Mouse (Mus musculus): ENCODE data around the gene Camk1d. TPM values are rescaled to one million over a fixed set of nuclear protein-coding genes. Genes with fewer than 3 reads are reported as not detected.
"Not testable (repeated sequence)": the region's sequence is repeated elsewhere in the genome, so short reads cannot be mapped to it uniquely, and the experiment has no call there.

Camk1d gene
- polyA plus RNA-seq, 1 experiment from 2014 or later, result 0.82 TPM

DNA sequence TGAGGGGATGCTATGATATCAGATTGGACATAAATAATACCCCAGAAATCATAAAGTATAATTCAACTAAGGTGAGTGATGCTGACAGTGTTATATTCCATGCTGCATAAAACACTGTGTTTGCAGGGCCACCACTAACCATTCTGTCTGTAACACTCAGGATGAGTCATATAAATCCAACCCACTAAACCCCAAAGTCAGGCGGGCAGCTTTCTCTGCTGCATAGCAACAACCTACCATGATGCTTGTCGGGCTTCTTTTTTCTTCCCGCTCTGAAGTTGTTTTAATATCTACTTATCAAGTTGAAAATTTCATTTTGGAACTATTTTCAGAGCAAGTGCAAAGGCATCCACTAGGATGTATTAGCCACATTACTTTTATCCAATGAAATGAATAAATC is 161.1 kb downstream of the Camk1d start:
- ATAC-seq (ENCODE audit: low read depth) (no peak), DNase-seq (no peak)
- Histone ChIP-seq H3K4me1 (replicated peaks) (no peaks in the 10 kb centered on the region), H3K27me3 (no peaks in the 10 kb centered on the region), H3K4me3 (replicated peaks) (no peak overlapping the region), H3K9me3 (replicated peaks) (no peaks in the 10 kb centered on the region), H3K27ac (no peak overlapping the region), H3K4me2 (no peak overlapping the region), H3K36me3 (no peaks in the 10 kb centered on the region), H3K9ac (no peak overlapping the region)
- WGBS (ENCODE audit: insufficient replicate concordance), result 78% methylated on average over 3 of the region's 3 CpGs

DNA sequence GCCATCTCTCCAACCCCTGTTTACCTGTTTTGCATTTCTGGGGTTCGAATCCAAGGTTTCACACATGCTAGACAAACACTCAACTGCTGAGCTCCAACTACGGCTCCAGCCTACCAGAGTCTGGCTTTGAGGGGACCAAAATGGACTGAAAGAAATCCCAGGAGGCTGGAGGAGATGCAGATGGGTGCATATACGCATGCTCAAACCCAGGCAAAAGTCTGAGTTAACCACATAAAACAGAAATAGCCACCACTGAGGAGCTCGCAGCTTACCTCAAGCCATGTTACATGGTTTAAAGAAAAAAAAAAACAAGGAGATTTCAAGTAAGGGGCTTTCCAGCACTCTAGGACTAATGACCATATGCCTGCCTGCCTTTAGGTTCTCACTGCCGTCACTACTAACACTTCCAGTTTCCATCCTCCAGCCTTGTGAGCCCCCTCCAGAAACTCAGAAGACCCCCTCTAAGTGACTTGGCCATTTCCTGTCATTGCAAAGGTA is 162.5 kb downstream of the Camk1d start:
- ATAC-seq (ENCODE audit: low read depth), result no peak

DNA sequence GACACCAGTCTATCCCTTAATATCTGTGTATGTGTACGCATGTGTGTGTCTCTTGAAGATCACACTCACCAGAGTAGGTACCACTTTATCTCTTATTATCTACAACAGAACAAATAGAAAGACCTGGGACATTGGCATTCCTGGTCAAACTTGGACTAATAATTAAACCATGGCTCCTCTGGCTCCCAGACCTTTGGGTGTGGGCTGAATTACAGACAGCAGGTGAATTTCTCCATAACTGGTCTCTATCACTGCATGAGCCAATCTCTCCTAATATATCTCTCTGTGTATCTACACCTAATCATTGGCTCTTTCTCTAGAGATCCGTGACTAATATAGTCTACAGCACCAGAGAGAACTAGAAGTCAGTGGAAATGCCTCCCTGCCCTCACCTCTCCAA is 165.0 kb downstream of the Camk1d start:
- Histone ChIP-seq H3K9me3 (replicated peaks) (no peaks in the 10 kb centered on the region), H3K36me3 (no peaks in the 10 kb centered on the region), H3K4me3 (replicated peaks) (no peak overlapping the region), H3K27ac (no peak overlapping the region), H3K27me3 (no peaks in the 10 kb centered on the region), H3K4me1 (replicated peaks) (no peaks in the 10 kb centered on the region), H3K9ac (no peak overlapping the region), H3K4me2 (no peak overlapping the region)
- peak; percentile 45 for ATAC-seq (ENCODE audit: low read depth)
- no peak for DNase-seq
- 50% methylated on average over 2 of the region's 2 CpGs for WGBS (ENCODE audit: insufficient replicate concordance)

More for the DNA sequence above, 162.5 kb downstream of the Camk1d start:
- H3K4me3 ChIP-seq (replicated peaks), result no peak overlapping the region
- no peaks in the 10 kb centered on the region for H3K4me1 ChIP-seq (replicated peaks)
- H3K4me2 ChIP-seq, result no peak overlapping the region
- no peak overlapping the region for H3K9ac ChIP-seq
- WGBS (ENCODE audit: insufficient replicate concordance), result 70% methylated on average over 5 of the region's 5 CpGs
- H3K36me3 ChIP-seq, result no peaks in the 10 kb centered on the region
- no peak for DNase-seq
- no peaks in the 10 kb centered on the region for H3K9me3 ChIP-seq (replicated peaks)
- no peak overlapping the region for H3K27ac ChIP-seq
- no peaks in the 10 kb centered on the region for H3K27me3 ChIP-seq

GRCm38 (mm10) chr2:5548872-5549271 is 165.4 kb downstream of the Camk1d start:
- Histone ChIP-seq H3K27ac (no peak overlapping the region), H3K27me3 (no peaks in the 10 kb centered on the region), H3K36me3 (no peaks in the 10 kb centered on the region), H3K4me2 (no peak overlapping the region), H3K9me3 (replicated peaks) (no peaks in the 10 kb centered on the region), H3K4me1 (replicated peaks) (no peaks in the 10 kb centered on the region), H3K4me3 (replicated peaks) (no peak overlapping the region), H3K9ac (no peak overlapping the region)
- WGBS (ENCODE audit: insufficient replicate concordance), result 75% methylated on average over 4 of the region's 4 CpGs
- ATAC-seq (ENCODE audit: low read depth) (peak; percentile 5; the same call in 1 of the 2 replicates), DNase-seq (no peak)

GRCm38 (mm10) chr2:5540870-5541269 is 173.4 kb downstream of the Camk1d start:
- ATAC-seq (ENCODE audit: low read depth), result no peak
- H3K4me3 ChIP-seq (replicated peaks), result no peak overlapping the region
- H3K27me3 ChIP-seq, result no peaks in the 10 kb centered on the region
- no peak overlapping the region for H3K27ac ChIP-seq
- no peaks in the 10 kb centered on the region for H3K4me1 ChIP-seq (replicated peaks)
- no peak overlapping the region for H3K9ac ChIP-seq
- WGBS (ENCODE audit: insufficient replicate concordance), result 68% methylated on average over 3 of the region's 3 CpGs
- H3K9me3 ChIP-seq (replicated peaks), result no peaks in the 10 kb centered on the region
- DNase-seq, result no peak
- H3K36me3 ChIP-seq, result no peaks in the 10 kb centered on the region
- no peak overlapping the region for H3K4me2 ChIP-seq

DNA sequence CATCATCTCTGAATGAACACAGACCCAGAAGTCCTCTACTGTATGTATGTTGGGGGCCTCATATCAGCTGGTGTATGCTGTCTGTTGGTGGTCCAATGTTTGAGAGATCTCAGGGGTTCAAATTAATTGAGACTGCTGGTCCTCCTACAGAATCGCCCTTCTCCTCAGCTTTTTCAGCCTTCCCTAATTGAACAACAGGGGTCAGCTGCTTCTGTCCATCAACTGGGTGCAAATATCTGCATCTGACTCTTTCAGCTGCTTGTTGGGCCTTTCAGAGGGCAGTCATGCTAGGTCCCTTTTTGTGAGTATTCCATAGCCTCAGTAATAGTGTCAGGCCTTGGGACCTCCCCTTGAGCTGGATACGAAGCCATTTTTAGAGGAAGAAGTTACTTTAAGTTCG is 174.4 kb downstream of the Camk1d start:
- not testable (repeated sequence) for H3K4me3 ChIP-seq (replicated peaks); DNase-seq
- 54% methylated on average over 3 of the region's 3 CpGs for WGBS (ENCODE audit: insufficient replicate concordance)

DNA sequence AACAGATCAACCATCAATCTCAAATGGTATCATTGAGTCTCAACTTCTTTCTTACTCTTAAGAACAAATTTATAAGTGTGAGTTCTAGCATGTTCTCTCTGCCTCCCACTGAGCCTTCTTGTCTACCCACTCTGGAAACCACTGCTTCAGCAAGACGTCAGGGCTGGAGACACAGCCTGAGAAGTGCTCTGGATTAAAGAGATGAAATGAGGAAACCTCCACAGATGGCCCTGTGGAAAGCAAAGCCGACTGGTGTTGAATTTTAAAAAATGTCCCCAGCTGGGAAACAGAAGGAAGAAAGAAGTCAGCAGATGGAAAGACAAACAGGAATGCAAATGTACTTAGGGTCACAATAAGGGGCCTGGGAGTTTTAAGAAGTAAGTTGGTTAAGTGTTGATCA is 180.4 kb downstream of the Camk1d start:
- H3K4me1 ChIP-seq (replicated peaks), result no peaks in the 10 kb centered on the region
- no peaks in the 10 kb centered on the region for H3K9me3 ChIP-seq (replicated peaks)
- H3K4me3 ChIP-seq (replicated peaks), result no peak overlapping the region
- H3K4me2 ChIP-seq, result no peak overlapping the region
- ATAC-seq (ENCODE audit: low read depth) (no peak), DNase-seq (no peak)
- no peak overlapping the region for H3K9ac ChIP-seq
- no peaks in the 10 kb centered on the region for H3K36me3 ChIP-seq
- no peak overlapping the region for H3K27ac ChIP-seq
- H3K27me3 ChIP-seq, result no peaks in the 10 kb centered on the region
- 43% methylated on average over 2 of the region's 2 CpGs for WGBS (ENCODE audit: insufficient replicate concordance)

More for the DNA sequence above, 174.4 kb downstream of the Camk1d start:
- ATAC-seq (ENCODE audit: low read depth); H3K4me2 ChIP-seq; H3K27me3 ChIP-seq; H3K9ac ChIP-seq; H3K27ac ChIP-seq; H3K36me3 ChIP-seq; H3K4me1 ChIP-seq (replicated peaks); H3K9me3 ChIP-seq (replicated peaks): not testable (repeated sequence)

- Histone ChIP-seq H3K27ac (no peak overlapping the region), H3K4me2 (no peak overlapping the region), H3K36me3 (no peaks in the 10 kb centered on the region), H3K9me3 (replicated peaks) (no peaks in the 10 kb centered on the region), H3K4me3 (replicated peaks) (no peak overlapping the region), H3K9ac (no peak overlapping the region), H3K4me1 (replicated peaks) (no peaks in the 10 kb centered on the region), H3K27me3 (no peaks in the 10 kb centered on the region)
- WGBS (ENCODE audit: insufficient replicate concordance), result 54% methylated on average over 2 of the region's 2 CpGs
- ATAC-seq (ENCODE audit: low read depth), result no peak
- no peak for DNase-seq
Observed at GRCm38 (mm10) chr2:5529992-5530391, 184.3 kb downstream of the Camk1d start.

- H3K27ac ChIP-seq, result no peak overlapping the region
- H3K36me3 ChIP-seq, result no peaks in the 10 kb centered on the region
- no peak overlapping the region for H3K4me3 ChIP-seq (replicated peaks)
- H3K9ac ChIP-seq, result no peak overlapping the region
- ATAC-seq (ENCODE audit: low read depth) (no peak), DNase-seq (no peak)
- no peaks in the 10 kb centered on the region for H3K9me3 ChIP-seq (replicated peaks)
- WGBS (ENCODE audit: insufficient replicate concordance), result 55% methylated on average over 8 of the region's 8 CpGs
- H3K27me3 ChIP-seq, result no peaks in the 10 kb centered on the region
- H3K4me1 ChIP-seq (replicated peaks), result no peaks in the 10 kb centered on the region
- no peak overlapping the region for H3K4me2 ChIP-seq
Observed at GRCm38 (mm10) chr2:5519221-5519669, 195.1 kb downstream of the Camk1d start.

- DNase-seq (no peak), ATAC-seq (ENCODE audit: low read depth) (no peak)
- no peaks in the 10 kb centered on the region for H3K36me3 ChIP-seq
- no peak overlapping the region for H3K9ac ChIP-seq
- WGBS (ENCODE audit: insufficient replicate concordance), result 74% methylated on average over 2 of the region's 2 CpGs
- H3K4me3 ChIP-seq (replicated peaks), result no peak overlapping the region
- H3K4me2 ChIP-seq, result no peak overlapping the region
- no peaks in the 10 kb centered on the region for H3K9me3 ChIP-seq (replicated peaks)
- no peaks in the 10 kb centered on the region for H3K4me1 ChIP-seq (replicated peaks)
- H3K27ac ChIP-seq, result no peak overlapping the region
- no peaks in the 10 kb centered on the region for H3K27me3 ChIP-seq
Observed at GRCm38 (mm10) chr2:5515106-5515505, 199.2 kb downstream of the Camk1d start.

DNA sequence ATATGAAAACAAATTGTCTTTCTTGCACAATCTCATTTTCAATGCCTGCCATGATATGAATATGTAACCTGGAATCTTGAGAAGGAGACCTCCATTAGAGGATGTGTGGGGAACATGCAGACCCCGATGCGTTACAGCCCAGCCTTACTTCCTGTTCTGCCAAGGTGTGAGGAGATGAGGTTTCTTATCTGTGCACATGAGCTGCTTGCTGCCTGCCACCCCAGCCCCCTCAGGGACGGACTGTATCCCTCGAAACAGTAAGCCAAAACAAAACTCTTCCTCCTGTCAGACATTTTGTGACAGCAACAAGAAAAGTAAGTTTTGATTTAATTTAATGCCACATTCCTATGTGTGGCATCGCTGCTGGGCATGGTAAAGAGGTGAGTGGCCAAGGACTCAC is 200.2 kb downstream of the Camk1d start:
- WGBS (ENCODE audit: insufficient replicate concordance), result 48% methylated on average over 5 of the region's 5 CpGs
- no peak overlapping the region for H3K9ac ChIP-seq
- no peak overlapping the region for H3K4me3 ChIP-seq (replicated peaks)
- H3K4me1 ChIP-seq (replicated peaks), result no peaks in the 10 kb centered on the region
- H3K27ac ChIP-seq, result no peak overlapping the region
- no peaks in the 10 kb centered on the region for H3K36me3 ChIP-seq
- H3K9me3 ChIP-seq (replicated peaks), result no peaks in the 10 kb centered on the region
- no peaks in the 10 kb centered on the region for H3K27me3 ChIP-seq
- ATAC-seq (ENCODE audit: low read depth) (no peak), DNase-seq (no peak)
- H3K4me2 ChIP-seq, result no peak overlapping the region

- no peaks in the 10 kb centered on the region for H3K9me3 ChIP-seq (replicated peaks)
- no peak overlapping the region for H3K9ac ChIP-seq
- no peak overlapping the region for H3K4me2 ChIP-seq
- 35% methylated on average over 2 of the region's 2 CpGs for WGBS (ENCODE audit: insufficient replicate concordance)
- no peak overlapping the region for H3K4me3 ChIP-seq (replicated peaks)
- no peak overlapping the region for H3K27ac ChIP-seq
- peak; percentile 45 for ATAC-seq (ENCODE audit: low read depth)
- DNase-seq, result no peak
- no peaks in the 10 kb centered on the region for H3K4me1 ChIP-seq (replicated peaks)
- H3K27me3 ChIP-seq, result no peaks in the 10 kb centered on the region
- no peaks in the 10 kb centered on the region for H3K36me3 ChIP-seq
Observed at GRCm38 (mm10) chr2:5513621-5514020, 200.7 kb downstream of the Camk1d start.

All from liver, embryonic 13.5 days (tissue).